Mouse (Mus musculus): Measurements from ENCODE around the gene Atp2c2.

DNA sequence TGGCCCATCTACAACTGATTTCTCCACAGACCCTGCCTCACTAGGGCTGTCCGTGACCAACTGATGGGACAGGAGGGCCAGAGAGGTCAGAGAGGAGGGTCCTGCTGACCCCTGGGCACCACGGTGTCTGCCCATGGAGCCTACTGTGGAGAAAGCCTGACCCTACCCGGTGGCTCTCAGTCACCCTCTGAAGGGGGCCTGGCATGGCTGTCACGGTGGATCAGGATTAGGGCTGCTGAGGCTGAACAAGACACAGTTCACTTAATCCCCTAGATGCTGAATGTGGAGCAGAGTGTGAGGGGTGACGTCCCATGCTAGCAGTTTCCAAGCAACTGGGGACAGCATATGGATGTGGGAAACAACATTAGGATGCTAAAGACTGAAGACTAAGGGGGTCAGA, 24.4 kb upstream of the Atp2c2 start:
- TF ChIP-seq CTCF (IDR thresholded peaks at IDR 0.05; ENCODE audit: extremely low read depth, insufficient read length, insufficient replicate concordance, low read depth, low read length) (no peak), POLR2A (IDR thresholded peaks at IDR 0.05; ENCODE audit: low read depth, low read length) (no peak)
